Mouse (Mus musculus) forebrain, embryonic 11.5 days (tissue): Measurements from ENCODE around the gene Tmem52b. TPM values are rescaled to one million over a fixed set of nuclear protein-coding genes. Genes with fewer than 3 reads are reported as not detected.

Experiments
- ATAC-seq: fragments of 200-750 bp; cut with Nextera tagmentation; replicated peaks from 2 replicates; pipeline ENCODE4 v1.8.0; 2017; ENCODE audit warnings: moderate TSS enrichment; ENCODE audit not compliant: low FRiP score
- DNase-seq: peaks from one replicate; pipeline ENCODE4 v3.0.0-alpha.2; 2017; ENCODE audit warnings: low spot score
- H3K27ac ChIP-seq: fragments of 300-500 bp; sonication (generic); 2 replicates; pipeline ENCODE4 v1.5.1; 2014; ENCODE audit warnings: low read depth, low read length
- H3K27me3 ChIP-seq: fragments of 300-500 bp; sonication (generic); 2 replicates; pipeline ENCODE4 v1.6.1; 2014; ENCODE audit warnings: mild to moderate bottlenecking, low read length, mixed read lengths; ENCODE audit not compliant: control insufficient read depth, insufficient read depth
- H3K36me3 ChIP-seq: fragments of 300-500 bp; sonication (generic); 2 replicates; pipeline ENCODE4 v1.6.1; 2014; ENCODE audit warnings: mild to moderate bottlenecking, low read length, moderate library complexity, mixed read lengths; ENCODE audit not compliant: control insufficient read depth, insufficient read depth
- H3K4me1 ChIP-seq: fragments of 300-500 bp; sonication (generic); replicated peaks from 2 replicates; pipeline ENCODE4 v1.6.1; 2014; ENCODE audit warnings: low read length, mixed read lengths; ENCODE audit not compliant: control insufficient read depth, insufficient read depth
- H3K4me2 ChIP-seq: fragments of 300-500 bp; sonication (generic); 2 replicates; pipeline ENCODE4 v1.6.1; 2014; ENCODE audit warnings: low read depth, mild to moderate bottlenecking, low read length, moderate library complexity, mixed read lengths; ENCODE audit not compliant: severe bottlenecking
- H3K4me3 ChIP-seq: fragments of 300-500 bp; sonication (generic); 2 replicates; pipeline ENCODE4 v1.5.1; 2014; ENCODE audit warnings: low read depth, low read length
- H3K9ac ChIP-seq: fragments of 300-500 bp; sonication (generic); 2 replicates; pipeline ENCODE4 v1.6.1; 2014; ENCODE audit warnings: low read length
- H3K9me3 ChIP-seq: fragments of 300-500 bp; sonication (generic); 2 replicates; pipeline ENCODE4 v1.6.1; 2016; ENCODE audit warnings: low read length, mixed read lengths; ENCODE audit not compliant: control insufficient read depth
- WGBS: fragments of 180-500 bp; shearing (Covaris S2); extraction: QIAGEN DNeasy Blood & Tissue Kit; methylation state at CpG from one replicate; pipeline ENCODE4 v1.1.7; 2014; 5-methylcytosine and 5-hydroxymethylcytosine counted together
- polyA plus RNA-seq: library from polyadenylated mRNA; unstranded; fragments of >200 nt; fragmentation: Nextera tagmentation; extraction: Ambion mirVana; gene quantifications from 2 replicates; pipeline ENCODE4 v1.2.1, GENCODE M21; 2014

The Tmem52b gene
- polyA plus RNA-seq, 1 experiment from 2014 or later, result not detected

- Histone ChIP-seq H3K4me1 (no peaks in the 10 kb centered on the region), H3K9me3 (no peaks in the 10 kb centered on the region), H3K27me3 (no peaks in the 10 kb centered on the region), H3K4me2 (no peak overlapping the region), H3K9ac (no peak overlapping the region), H3K27ac (no peak overlapping the region), H3K4me3 (no peak overlapping the region), H3K36me3 (no peaks in the 10 kb centered on the region)
- 50% methylated on average over 2 of the region's 2 CpGs for WGBS
- DNase-seq (no peak), ATAC-seq (peak; percentile 77)
Observed at GRCm38 (mm10) chr6:129517752-129518408, 5.5 kb downstream of the Tmem52b start.

- Histone ChIP-seq H3K27me3 (no peaks in the 10 kb centered on the region), H3K4me1 (no peaks in the 10 kb centered on the region), H3K9me3 (no peaks in the 10 kb centered on the region), H3K4me2 (no peak overlapping the region), H3K4me3 (no peak overlapping the region), H3K9ac (no peak overlapping the region), H3K36me3 (no peaks in the 10 kb centered on the region), H3K27ac (no peak overlapping the region)
- ATAC-seq, result no peak
- DNase-seq, result no peak
Observed at GRCm38 (mm10) chr6:129526069-129526468, 13.7 kb downstream of the Tmem52b start.

- no peak overlapping the region for H3K4me3 ChIP-seq
- ATAC-seq, result no peak
- H3K9me3 ChIP-seq, result no peaks in the 10 kb centered on the region
- no peak for DNase-seq
- no peak overlapping the region for H3K27ac ChIP-seq
- no peaks in the 10 kb centered on the region for H3K27me3 ChIP-seq
- WGBS, result 90% methylated on average over 2 of the region's 2 CpGs
- no peak overlapping the region for H3K4me2 ChIP-seq
- no peak overlapping the region for H3K9ac ChIP-seq
- H3K4me1 ChIP-seq, result no peaks in the 10 kb centered on the region
- no peaks in the 10 kb centered on the region for H3K36me3 ChIP-seq
Observed at GRCm38 (mm10) chr6:129527416-129527815, 15.1 kb downstream of the Tmem52b start.

- ATAC-seq (no peak), DNase-seq (no peak)
- H3K4me2 ChIP-seq, result no peak overlapping the region
- H3K36me3 ChIP-seq, result no peaks in the 10 kb centered on the region
- no peak overlapping the region for H3K4me3 ChIP-seq
- no peaks in the 10 kb centered on the region for H3K9me3 ChIP-seq
- no peak overlapping the region for H3K9ac ChIP-seq
- H3K27ac ChIP-seq, result no peak overlapping the region
- WGBS, result 94% methylated on average over 1 of the region's 1 CpGs
- no peaks in the 10 kb centered on the region for H3K4me1 ChIP-seq
- no peaks in the 10 kb centered on the region for H3K27me3 ChIP-seq
Observed at GRCm38 (mm10) chr6:129529605-129530004, 17.2 kb downstream of the Tmem52b start.

- Histone ChIP-seq H3K4me1 (no peaks in the 10 kb centered on the region), H3K4me2 (no peak overlapping the region), H3K36me3 (no peaks in the 10 kb centered on the region), H3K4me3 (no peak overlapping the region), H3K27ac (no peak overlapping the region), H3K9ac (no peak overlapping the region), H3K27me3 (no peaks in the 10 kb centered on the region), H3K9me3 (no peaks in the 10 kb centered on the region)
- DNase-seq (no peak), ATAC-seq (no peak)
Observed at GRCm38 (mm10) chr6:129530261-129530660, 17.9 kb downstream of the Tmem52b start.

GRCm38 (mm10) chr6:129532556-129532941, 20.2 kb downstream of the Tmem52b start:
- ATAC-seq, result peak; percentile 31
- peak overlapping the region; percentile 60; the same call in 1 of the 2 replicates for H3K9ac ChIP-seq
- no peak for DNase-seq
- H3K27ac ChIP-seq, result no peak overlapping the region
- no peaks in the 10 kb centered on the region for H3K36me3 ChIP-seq
- no peaks in the 10 kb centered on the region for H3K9me3 ChIP-seq
- H3K4me1 ChIP-seq, result no peaks in the 10 kb centered on the region
- 38% methylated on average over 7 of the region's 7 CpGs for WGBS
- H3K4me2 ChIP-seq, result peak overlapping the region; percentile 73
- H3K4me3 ChIP-seq, result peak overlapping the region; percentile 74
- no peaks in the 10 kb centered on the region for H3K27me3 ChIP-seq

GRCm38 (mm10) chr6:129532942-129533860, 20.8 kb downstream of the Tmem52b start, which contains the start of gene Gabarapl1:
Gene Gabarapl1, plus strand, starts transcription at chr6:129533160.
- no peaks in the 10 kb centered on the region for H3K36me3 ChIP-seq
- H3K9ac ChIP-seq, result peak within 1 kb of the TSS; percentile 60
- peak within 1 kb of the TSS; percentile 73 for H3K4me2 ChIP-seq
- no peaks in the 10 kb centered on the region for H3K4me1 ChIP-seq
- WGBS, result under 1% methylated on average over 55 of the region's 55 CpGs
- ATAC-seq (peak; percentile 89), DNase-seq (peak; percentile 86)
- no peaks in the 10 kb centered on the region for H3K27me3 ChIP-seq
- H3K4me3 ChIP-seq, result peak within 1 kb of the TSS; percentile 74
- no peak within 1 kb of the TSS for H3K27ac ChIP-seq
- H3K9me3 ChIP-seq, result no peaks in the 10 kb centered on the region

GRCm38 (mm10) chr6:129534057-129534456, 21.7 kb downstream of the Tmem52b start:
- H3K27me3 ChIP-seq, result no peaks in the 10 kb centered on the region
- H3K36me3 ChIP-seq, result 0 out of 2 replicates have a peak, but pooled peaks cover 5% of the 10 kb centered on the region
- H3K27ac ChIP-seq, result no peak overlapping the region
- ATAC-seq, result peak; percentile 52
- no peaks in the 10 kb centered on the region for H3K4me1 ChIP-seq
- H3K9ac ChIP-seq, result peak overlapping the region; percentile 60
- no peaks in the 10 kb centered on the region for H3K9me3 ChIP-seq
- DNase-seq, result no peak
- WGBS, result 15% methylated on average over 9 of the region's 9 CpGs
- peak overlapping the region; percentile 73 for H3K4me2 ChIP-seq
- peak overlapping the region; percentile 74 for H3K4me3 ChIP-seq
